Mouse (Mus musculus) heart, postnatal 0 days (tissue): ENCODE measurements around the gene Brinp2.

Source experiments
- CTCF ChIP-seq: IDR thresholded peaks from 2 replicates; pipeline ENCODE4 v1.5.1; 2016; ENCODE audit warnings: antibody characterized with exemption, control low read depth, low read depth
- EP300 ChIP-seq: IDR thresholded peaks from 2 replicates; pipeline ENCODE4 v1.6.1; 2016; ENCODE audit warnings: antibody characterized with exemption, low read depth

GRCm38 (mm10) chr1:158382277-158382676 is 26.2 kb upstream of the Brinp2 start:
- TF ChIP-seq EP300 (no peak), CTCF (no peak)
